Mouse (Mus musculus) CD8-positive naive resting alpha-beta T cell, adult 2 months (primary cell): Measurements from ENCODE around the gene Csrnp1.
A peak's percentile ranks its signal among the peaks of the same experiment; 100 is the strongest.
"Not testable (repeated sequence)": the region's sequence is repeated elsewhere in the genome, so short reads cannot be mapped to it uniquely, and the experiment has no call there.

Experiments used
- DNase-seq, 2 experiments: peaks; one replicate each; pipeline ENCODE4 v3.0.0; 2022; ENCODE audit warnings: low read depth in 2 of 2, low spot score in 2 of 2

Csrnp1 gene

GRCm38 (mm10) chr9:119984536-119985011, at the start of gene Csrnp1:
Csrnp1 (minus strand) TSS chr9:119984658.
- no peak for DNase-seq

- no peak for DNase-seq
These were observed 48.3 kb upstream of the Csrnp1 start for GRCm38 (mm10) chr9:120032710-120033109.

GRCm38 (mm10) chr9:120030421-120030820, 46.0 kb upstream of the Csrnp1 start:
- DNase-seq = peak; percentile 48 to 55

GRCm38 (mm10) chr9:120029880-120030279, 45.4 kb upstream of the Csrnp1 start:
- no peak for DNase-seq

- peak; percentile 58 to 67 for DNase-seq
These were observed 43.1 kb upstream of the Csrnp1 start for GRCm38 (mm10) chr9:120027401-120028151.

GRCm38 (mm10) chr9:120024625-120025024, 40.2 kb upstream of the Csrnp1 start:
- DNase-seq = no peak

GRCm38 (mm10) chr9:120024171-120024570, 39.7 kb upstream of the Csrnp1 start:
- DNase-seq = no peak

GRCm38 (mm10) chr9:120023086-120023811, 38.8 kb upstream of the Csrnp1 start, which contains the start of gene Xirp1:
Xirp1 (minus strand) TSS chr9:120023598.
- DNase-seq = no peak

- DNase-seq = no peak
These were observed 36.7 kb upstream of the Csrnp1 start for GRCm38 (mm10) chr9:120021164-120021563.

- DNase-seq = peak; percentile 66 to 76
These were observed 35.9 kb upstream of the Csrnp1 start for GRCm38 (mm10) chr9:120020285-120020890.

GRCm38 (mm10) chr9:120016956-120017355, 32.5 kb upstream of the Csrnp1 start:
- DNase-seq = no peak

GRCm38 (mm10) chr9:120014828-120015227, 30.4 kb upstream of the Csrnp1 start:
- DNase-seq = no peak

GRCm38 (mm10) chr9:120013251-120013820, 28.9 kb upstream of the Csrnp1 start:
- no peak for DNase-seq

- no peak for DNase-seq
These were observed 28.3 kb upstream of the Csrnp1 start for GRCm38 (mm10) chr9:120012781-120013180.

GRCm38 (mm10) chr9:120012161-120012560, 27.7 kb upstream of the Csrnp1 start:
- DNase-seq = not testable (repeated sequence)

- DNase-seq = peak; percentile 44 to 48
These were observed 27.1 kb upstream of the Csrnp1 start for GRCm38 (mm10) chr9:120011533-120011932.

GRCm38 (mm10) chr9:120010781-120011511, 26.5 kb upstream of the Csrnp1 start:
- peak; percentile 87 to 91 for DNase-seq

GRCm38 (mm10) chr9:120009871-120010270, 25.4 kb upstream of the Csrnp1 start:
- no peak for DNase-seq

GRCm38 (mm10) chr9:120009226-120009841, 24.9 kb upstream of the Csrnp1 start:
- no peak for DNase-seq

GRCm38 (mm10) chr9:120007833-120008232, 23.4 kb upstream of the Csrnp1 start:
- DNase-seq = no peak
